ENCODE assay signal across 8 mouse cellular contexts in genomic region chr11:58994337-58994826, GRCm38 (mm10). TPM values are rescaled to one million over a fixed set of nuclear protein-coding genes. Genes with fewer than 3 reads are reported as not detected.
DNase-seq lines count a peak whose midpoint lies in the region; ATAC-seq and TF ChIP-seq lines count a peak whose summit lies in the region.

No protein-coding gene starts in this region.

- H3K4me3 ChIP-seq in left cerebral cortex, adult 2 months: peak overlapping the region; percentile 47
- H3K4me3 ChIP-seq in cerebellum, adult 2 months (replicated peaks; ENCODE audit: insufficient read depth, low read depth, low read length): peak overlapping the region; percentile 52
- peak overlapping the region; percentile 44 for H3K4me3 ChIP-seq in forebrain, postnatal 0 days (ENCODE audit: low read depth, low read length)
- peak overlapping the region; percentile 45 for H3K4me3 ChIP-seq in kidney, embryonic 16.5 days (ENCODE audit: low read length)

- TF ChIP-seq CTCF in left cerebral cortex, adult 2 months (IDR thresholded peaks at IDR 0.05): peak; percentile 27
- peak; percentile 49; the same call in 1 of the 2 replicates for TF ChIP-seq CTCF in cerebellum, adult 2 months (IDR thresholded peaks at IDR 0.05; ENCODE audit: borderline replicate concordance, insufficient read depth, low read depth, low read length)
- TF ChIP-seq CTCF in forebrain, postnatal 0 days (IDR thresholded peaks at IDR 0.05; ENCODE audit: low read depth): peak; percentile 46; the same call in 1 of the 2 replicates

- H3K9ac ChIP-seq in forebrain, postnatal 0 days: peak overlapping the region; percentile 53
- H3K9ac ChIP-seq in kidney, embryonic 16.5 days (replicated peaks; ENCODE audit: low read length): peak overlapping the region; percentile 63

- 2% methylated on average over 31 of the region's 35 CpGs for WGBS in cerebellum, adult 2 months
- 1% methylated on average over 33 of the region's 35 CpGs for WGBS in forebrain, postnatal 0 days
- 2% methylated on average over 33 of the region's 35 CpGs for WGBS in kidney, embryonic 16.5 days

- peak; percentile 80 for ATAC-seq in forebrain, postnatal 0 days
- ATAC-seq in kidney, embryonic 16.5 days (ENCODE audit: low FRiP score, low TSS enrichment): peak; percentile 93

- H3K4me2 ChIP-seq in forebrain, postnatal 0 days (ENCODE audit: low read depth): peak overlapping the region; percentile 70
- H3K4me2 ChIP-seq in kidney, embryonic 16.5 days (replicated peaks; ENCODE audit: low read depth, low read length): peak overlapping the region; percentile 69

- intact Hi-C loops in left cerebral cortex, adult 2 months (cut with DNase I): no loop called here

- DNase-seq in left cerebral cortex, adult 2 months (ENCODE audit: extremely low spot score in 1 of 2, low spot score in 2 of 2): peak in 1 of 2 experiments; percentile 38
- DNase-seq in left cerebral cortex, adult 8-10 months (ENCODE audit: low spot score in 2 of 2): no peak
- DNase-seq in cerebellum, adult 2 months: peak; percentile 41 to 51
- DNase-seq in forebrain, postnatal 0 days: peak; percentile 63
- peak; percentile 67 for DNase-seq in lung, postnatal 25 days (ENCODE audit: low spot score)
- peak; percentile 61 for DNase-seq in right cerebral cortex, postnatal 4 days
- DNase-seq in ovary, postnatal 14 days (ENCODE audit: low spot score): no peak

- no peak overlapping the region for H3K27ac ChIP-seq in left cerebral cortex, adult 2 months
- H3K27ac ChIP-seq in cerebellum, adult 2 months (ENCODE audit: insufficient read depth, low read length): no peak overlapping the region
- no peak overlapping the region for H3K27ac ChIP-seq in forebrain, postnatal 0 days (ENCODE audit: low read depth, low read length)
- no peak overlapping the region for H3K27ac ChIP-seq in kidney, embryonic 16.5 days (ENCODE audit: low read length)

- H3K9me3 ChIP-seq in forebrain, postnatal 0 days (ENCODE audit: low read length): no peaks in the 10 kb centered on the region
- no peaks in the 10 kb centered on the region for H3K9me3 ChIP-seq in kidney, embryonic 16.5 days (ENCODE audit: low read length)

- no peaks in the 10 kb centered on the region for H3K4me1 ChIP-seq in cerebellum, adult 2 months (ENCODE audit: control insufficient read depth, insufficient read depth, low read length)
- H3K4me1 ChIP-seq in forebrain, postnatal 0 days (ENCODE audit: insufficient read depth): no peaks in the 10 kb centered on the region
- H3K4me1 ChIP-seq in kidney, embryonic 16.5 days (ENCODE audit: insufficient read depth, low read length): peaks cover 11% of the 10 kb centered on the region

- H3K36me3 ChIP-seq in forebrain, postnatal 0 days (ENCODE audit: insufficient read depth): peaks cover 15% of the 10 kb centered on the region
- peaks cover 10% of the 10 kb centered on the region for H3K36me3 ChIP-seq in kidney, embryonic 16.5 days (ENCODE audit: insufficient read depth, low read length)

- H3K27me3 ChIP-seq in cerebellum, adult 2 months (ENCODE audit: control insufficient read depth, insufficient read depth, low read length): no peaks in the 10 kb centered on the region
- H3K27me3 ChIP-seq in forebrain, postnatal 0 days (ENCODE audit: insufficient read depth, low read length): no peaks in the 10 kb centered on the region
- H3K27me3 ChIP-seq in kidney, embryonic 16.5 days (ENCODE audit: insufficient read depth, low read length): peaks cover 21% of the 10 kb centered on the region

- TF ChIP-seq POLR2A in cerebellum, adult 2 months (IDR thresholded peaks at IDR 0.05; ENCODE audit: borderline replicate concordance, insufficient read depth, low read length): no peak

RNA-seq across cellular contexts. Expression of gene Trim11, which starts 16.5 kb away (rescaled TPM):
- 10 to 100 TPM; 25.6 to 26.1 TPM for total RNA-seq in left cerebral cortex, adult 2 months (2021)
- 10 to 100 TPM; 22.6 to 27.6 (median 26.7) TPM for total RNA-seq in left cerebral cortex, adult 8-10 months (2022)
- polyA plus RNA-seq in cerebellum, adult 2 months (2012; rRNA removed): 25.3 and 27.5 TPM in 2 replicates
- total RNA-seq in forebrain, postnatal 0 days (2014; rRNA removed): 29.2 and 31.9 TPM in 2 replicates
- polyA plus RNA-seq in forebrain, postnatal 0 days (2015; fragmentation: Nextera tagmentation; extraction: Ambion mirVana): 13.5 and 16.0 TPM in 2 replicates
- polyA plus RNA-seq in kidney, embryonic 16.5 days (2015; fragmentation: Nextera tagmentation; extraction: Ambion mirVana): 22.9 and 25.9 TPM in 2 replicates

RNA-seq across cellular contexts. Expression of gene Hist3h2a, which starts 39.9 kb away (rescaled TPM):
- 10 to 100 TPM; 55.5 to 59.1 TPM for total RNA-seq in left cerebral cortex, adult 2 months (2021)
- 10 to 100 TPM; 54.1 to 63.0 (median 57.1) TPM for total RNA-seq in left cerebral cortex, adult 8-10 months (2022)
- polyA plus RNA-seq in cerebellum, adult 2 months (2012; rRNA removed): 41.3 and 43.2 TPM in 2 replicates
- total RNA-seq in forebrain, postnatal 0 days (2014; rRNA removed): 181 and 199 TPM in 2 replicates
- polyA plus RNA-seq in forebrain, postnatal 0 days (2015; fragmentation: Nextera tagmentation; extraction: Ambion mirVana): 58.0 and 58.7 TPM in 2 replicates
- polyA plus RNA-seq in kidney, embryonic 16.5 days (2015; fragmentation: Nextera tagmentation; extraction: Ambion mirVana): 39.5 and 39.7 TPM in 2 replicates

RNA-seq across cellular contexts. Expression of gene Trim17, which starts 39.9 kb away (rescaled TPM):
- total RNA-seq in left cerebral cortex, adult 2 months (2021): 1 to 10 TPM; 4.8 to 4.9 TPM
- total RNA-seq in left cerebral cortex, adult 8-10 months (2022): 1 to 10 TPM; 3.7 to 5.0 (median 4.1) TPM
- 3.5 and 4.8 TPM in 2 replicates for polyA plus RNA-seq in cerebellum, adult 2 months (2012; rRNA removed)
- 3.4 and 4.0 TPM in 2 replicates for total RNA-seq in forebrain, postnatal 0 days (2014; rRNA removed)
- 0.65 TPM in 2 replicates for polyA plus RNA-seq in forebrain, postnatal 0 days (2015; fragmentation: Nextera tagmentation; extraction: Ambion mirVana)
- 0.42 and 0.64 TPM in 2 replicates for polyA plus RNA-seq in kidney, embryonic 16.5 days (2015; fragmentation: Nextera tagmentation; extraction: Ambion mirVana)

RNA-seq across cellular contexts. Expression of gene Hist3h2ba, which starts 45.7 kb away (rescaled TPM):
- 10 to 100 TPM; 88.5 to 98.9 TPM for total RNA-seq in left cerebral cortex, adult 2 months (2021)
- total RNA-seq in left cerebral cortex, adult 8-10 months (2022): 100 to 1,000 TPM in 3 of 4 experiments, 10 to 100 TPM in 1; 96.1 to 129 (median 115) TPM
- polyA plus RNA-seq in cerebellum, adult 2 months (2012; rRNA removed): 154 and 186 TPM in 2 replicates
- total RNA-seq in forebrain, postnatal 0 days (2014; rRNA removed): 446 and 960 TPM in 2 replicates
- 111 and 146 TPM in 2 replicates for polyA plus RNA-seq in forebrain, postnatal 0 days (2015; fragmentation: Nextera tagmentation; extraction: Ambion mirVana)
- 93.4 and 93.5 TPM in 2 replicates for polyA plus RNA-seq in kidney, embryonic 16.5 days (2015; fragmentation: Nextera tagmentation; extraction: Ambion mirVana)

RNA-seq across cellular contexts. Expression of gene Rnf187, which starts 55.7 kb away (rescaled TPM):
- total RNA-seq in left cerebral cortex, adult 2 months (2021): 100 to 1,000 TPM; 445 to 469 TPM
- 100 to 1,000 TPM; 448 to 480 (median 462) TPM for total RNA-seq in left cerebral cortex, adult 8-10 months (2022)
- 578 and 589 TPM in 2 replicates for polyA plus RNA-seq in cerebellum, adult 2 months (2012; rRNA removed)
- total RNA-seq in forebrain, postnatal 0 days (2014; rRNA removed): 668 and 716 TPM in 2 replicates
- 583 and 608 TPM in 2 replicates for polyA plus RNA-seq in forebrain, postnatal 0 days (2015; fragmentation: Nextera tagmentation; extraction: Ambion mirVana)
- 217 and 219 TPM in 2 replicates for polyA plus RNA-seq in kidney, embryonic 16.5 days (2015; fragmentation: Nextera tagmentation; extraction: Ambion mirVana)

Comparison
In these comparisons a context has a peak if more than half of its experiments do, and no peak if none do; other contexts are left out.
1. DNase-seq: peak in cerebellum, adult 2 months (2 of 2), forebrain, postnatal 0 days (single experiment), lung, postnatal 25 days (single experiment) and right cerebral cortex, postnatal 4 days (single experiment); none in left cerebral cortex, adult 8-10 months (0 of 2) and ovary, postnatal 14 days (single experiment).
2. Peak in every context shown above with its lines, with median percentiles within 50 percentile points of each other: H3K4me3 ChIP-seq and CTCF ChIP-seq.